Mouse (Mus musculus): ENCODE measurements around the gene Prr29.
"Not testable (repeated sequence)": the region's sequence is repeated elsewhere in the genome, so short reads cannot be mapped to it uniquely, and the experiment has no call there.

The Prr29 gene

GRCm38 (mm10) chr11:106365366-106365765, at the start of gene Prr29:
Prr29 (plus strand) TSS chr11:106365472.
- DNase-seq: no peak

DNA sequence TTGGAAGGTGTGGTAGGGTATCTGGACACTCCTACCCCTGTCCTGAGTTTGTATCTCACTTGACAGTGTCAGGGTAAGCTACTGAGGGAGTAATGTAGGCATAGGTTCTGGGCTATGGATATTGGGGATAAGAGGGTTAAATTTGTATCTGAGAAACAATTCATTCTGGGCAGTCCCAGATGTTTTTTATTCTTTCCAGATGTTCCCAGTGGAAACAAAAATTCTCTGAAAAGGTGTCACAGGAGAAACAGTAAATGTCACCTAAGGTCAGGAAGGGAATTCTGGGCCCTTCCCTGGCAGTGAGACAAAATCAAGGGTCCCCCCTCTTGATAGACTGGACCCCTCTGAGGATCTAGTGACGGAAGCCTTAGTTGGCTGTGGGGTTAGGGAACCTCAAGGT, 48.9 kb upstream of the Prr29 start:
- DNase-seq: no peak

- DNase-seq: no peak
Measured at GRCm38 (mm10) chr11:106317801-106318200, 47.5 kb upstream of the Prr29 start.

DNA sequence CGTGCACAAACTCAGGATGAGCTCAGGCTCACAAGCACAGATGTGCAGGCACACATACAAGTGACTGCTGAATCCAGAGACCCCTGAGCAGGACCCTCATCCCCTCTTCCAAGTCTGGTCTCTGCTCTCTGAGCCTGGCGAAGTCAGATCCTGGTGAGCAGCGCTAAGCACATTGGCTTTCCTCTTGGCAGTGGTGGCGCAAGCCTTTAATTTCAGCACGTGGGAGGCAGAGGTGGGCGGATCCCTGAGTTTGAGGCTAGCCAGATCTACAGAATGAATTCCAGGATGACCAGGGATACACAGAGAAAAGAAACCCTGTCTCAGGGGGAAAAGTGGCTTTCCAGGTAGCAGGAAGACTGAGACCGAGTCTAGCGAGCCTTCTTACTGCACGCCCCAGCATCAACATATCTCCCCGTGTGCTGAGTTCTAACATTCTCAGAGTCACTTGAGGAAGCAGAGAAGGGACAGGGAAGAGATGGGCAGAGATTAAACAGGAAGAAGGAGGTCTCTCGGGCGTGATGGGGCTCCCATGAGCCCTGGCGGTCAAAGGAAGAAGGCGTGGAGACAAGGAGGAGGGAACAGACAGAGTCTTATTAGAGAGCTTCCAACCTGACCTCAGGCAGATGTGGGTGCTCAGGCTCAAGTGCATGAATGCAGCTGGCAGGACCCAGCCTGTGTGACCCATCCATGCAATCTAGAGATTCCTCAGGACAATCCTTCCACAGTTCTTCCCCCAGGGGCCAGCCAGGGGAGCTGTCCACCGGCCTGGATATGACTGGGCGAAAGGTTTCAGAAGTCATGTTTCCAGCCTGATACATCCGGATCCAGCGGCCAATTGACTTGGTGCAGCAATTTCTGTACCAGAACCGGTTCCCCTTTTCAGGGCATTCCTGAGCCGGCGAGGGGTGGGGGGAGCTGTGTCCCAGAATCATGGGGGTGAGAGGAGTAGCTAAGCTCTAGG, 46.6 kb upstream of the Prr29 start:
- no peak for DNase-seq

DNA sequence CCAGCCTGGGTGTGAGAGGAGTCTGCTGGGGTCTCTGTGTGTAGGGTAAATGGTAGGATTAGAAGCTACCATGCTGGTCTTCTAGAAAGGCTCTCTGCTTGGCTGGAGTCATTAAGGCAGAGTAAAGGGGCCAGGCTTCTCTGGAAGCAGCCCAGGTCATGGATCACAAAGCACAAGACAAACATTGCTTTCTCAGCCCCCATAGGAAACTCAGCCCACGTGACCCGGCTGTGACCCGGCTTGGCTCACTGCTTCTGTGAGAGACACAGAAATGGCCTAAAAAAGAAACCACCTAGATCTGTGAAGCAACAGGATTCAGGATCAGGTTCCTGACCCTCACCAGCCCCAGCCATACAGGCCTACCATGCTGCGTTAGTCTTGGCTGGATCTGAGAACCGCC, 40.4 kb upstream of the Prr29 start:
- DNase-seq: peak; percentile 76

GRCm38 (mm10) chr11:106325566-106326206, 39.6 kb upstream of the Prr29 start:
- peak; percentile 61 for DNase-seq

- DNase-seq: no peak
Measured at GRCm38 (mm10) chr11:106326475-106326874, 38.8 kb upstream of the Prr29 start.

- no peak for DNase-seq
Measured at GRCm38 (mm10) chr11:106328521-106328920, 36.8 kb upstream of the Prr29 start.

DNA sequence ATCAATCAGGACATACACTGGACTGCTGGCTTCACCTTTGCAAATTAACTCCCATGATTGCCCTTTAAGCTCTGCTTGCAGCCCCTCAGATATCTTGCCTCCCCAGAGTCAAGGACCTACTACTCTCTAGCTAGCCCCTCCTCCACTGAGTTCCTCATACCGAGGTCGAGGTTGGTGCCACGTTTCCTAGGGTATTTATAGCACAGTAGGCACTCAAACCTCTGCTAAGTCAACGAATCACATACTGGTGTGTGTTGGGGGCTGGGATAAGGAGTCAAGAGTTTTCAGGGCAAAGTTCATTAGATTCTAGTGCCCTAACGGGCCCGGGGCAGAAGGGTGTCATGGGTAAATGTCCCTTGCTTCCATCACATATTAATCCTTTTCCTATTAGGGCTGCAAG, 36.1 kb upstream of the Prr29 start:
- DNase-seq: no peak

- no peak for DNase-seq
Measured at GRCm38 (mm10) chr11:106329682-106330081, 35.6 kb upstream of the Prr29 start.

GRCm38 (mm10) chr11:106332458-106332857, 32.8 kb upstream of the Prr29 start:
- no peak for DNase-seq

- no peak for DNase-seq
Measured at GRCm38 (mm10) chr11:106334066-106334465, 31.2 kb upstream of the Prr29 start.

DNA sequence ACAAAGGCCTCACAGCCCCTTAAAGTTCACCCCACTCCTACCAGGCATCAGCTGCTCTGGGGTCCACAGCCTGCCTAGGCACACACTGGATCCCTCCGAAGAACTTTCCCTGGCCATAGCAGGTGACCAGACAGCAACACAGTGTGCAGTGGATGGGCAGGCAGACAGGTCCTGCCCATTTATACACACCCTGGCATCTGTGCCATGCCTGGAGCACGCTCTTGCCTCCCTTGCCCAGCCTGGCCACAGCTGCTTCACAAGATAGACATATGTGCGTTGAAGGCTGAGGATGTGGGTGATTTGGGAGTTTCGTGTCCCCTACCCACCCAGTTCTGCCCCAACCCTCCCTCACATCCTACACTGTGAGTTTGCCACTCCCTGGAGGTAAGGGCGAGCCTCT, 27.2 kb upstream of the Prr29 start:
- DNase-seq: no peak

DNA sequence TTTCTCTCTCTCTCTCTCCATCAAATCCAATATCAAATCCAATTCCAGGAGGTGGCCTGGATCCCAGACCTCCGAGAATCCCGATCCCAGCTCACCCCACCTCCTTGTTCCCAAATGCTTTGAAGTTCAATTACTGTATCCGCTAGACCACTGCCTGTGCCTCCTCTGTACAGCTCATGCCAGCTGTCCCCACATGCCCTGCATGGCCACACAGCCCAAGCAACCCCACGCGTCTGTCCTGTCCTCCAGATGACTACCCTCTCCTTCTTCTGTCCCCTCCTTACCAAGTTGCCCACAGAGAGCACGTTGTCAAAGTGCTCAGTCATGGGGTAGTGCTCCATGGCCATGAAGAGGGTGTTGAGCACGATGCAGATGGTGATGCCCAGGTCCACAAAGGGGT, 26.4 kb upstream of the Prr29 start:
- no peak for DNase-seq

- not testable (repeated sequence) for DNase-seq
Measured at GRCm38 (mm10) chr11:106339323-106339722, 25.9 kb upstream of the Prr29 start.

DNA sequence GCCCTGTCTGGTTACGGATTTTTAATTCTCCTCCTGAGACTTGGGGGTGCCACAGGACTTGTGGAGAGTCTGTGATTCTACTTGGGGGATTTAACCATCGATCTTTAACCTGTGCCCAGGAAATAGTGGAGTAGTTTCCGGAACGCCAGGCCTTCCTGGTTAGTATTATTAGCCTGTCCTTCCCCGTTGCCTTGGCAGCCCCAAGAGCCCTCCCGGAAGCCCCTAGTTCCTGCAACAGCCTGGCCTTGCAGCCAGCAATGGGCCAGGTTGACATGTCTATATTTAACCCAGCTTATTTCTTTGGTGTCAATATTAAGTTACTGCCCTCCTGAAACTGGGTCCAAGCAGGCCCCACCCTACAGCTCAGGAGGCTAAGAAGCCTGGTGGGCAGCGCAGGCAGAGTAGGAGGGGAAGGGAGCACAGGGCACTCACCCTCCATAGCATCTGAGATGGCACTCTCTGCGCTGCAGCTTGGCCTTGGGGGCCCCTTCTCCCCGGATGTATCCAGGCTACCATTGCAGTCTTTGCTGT, 24.2 kb upstream of the Prr29 start:
- DNase-seq: no peak

- DNase-seq: no peak
Measured at GRCm38 (mm10) chr11:106344910-106345309, 20.4 kb upstream of the Prr29 start.

DNA sequence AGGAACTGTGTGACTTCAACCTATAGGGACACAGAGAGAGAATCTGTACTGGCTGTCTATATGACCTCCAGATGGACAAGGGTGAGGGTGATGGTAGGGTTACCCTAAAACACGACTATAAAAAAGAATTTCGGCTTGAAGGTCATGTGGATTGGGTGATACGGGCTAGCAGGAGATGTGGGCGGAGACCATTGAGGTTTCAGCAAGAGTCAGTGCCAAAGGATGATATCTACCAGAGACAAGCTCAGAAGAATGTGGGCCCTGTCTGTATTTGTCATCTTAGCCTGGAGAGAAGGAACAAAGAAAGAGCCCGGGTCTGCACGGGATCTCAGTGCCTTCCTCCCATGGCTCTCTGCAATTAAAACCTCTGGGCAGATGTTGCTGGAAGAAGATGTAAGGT, 15.5 kb upstream of the Prr29 start:
- no peak for DNase-seq

- no peak for DNase-seq
Measured at GRCm38 (mm10) chr11:106350853-106351252, 14.4 kb upstream of the Prr29 start.

DNA sequence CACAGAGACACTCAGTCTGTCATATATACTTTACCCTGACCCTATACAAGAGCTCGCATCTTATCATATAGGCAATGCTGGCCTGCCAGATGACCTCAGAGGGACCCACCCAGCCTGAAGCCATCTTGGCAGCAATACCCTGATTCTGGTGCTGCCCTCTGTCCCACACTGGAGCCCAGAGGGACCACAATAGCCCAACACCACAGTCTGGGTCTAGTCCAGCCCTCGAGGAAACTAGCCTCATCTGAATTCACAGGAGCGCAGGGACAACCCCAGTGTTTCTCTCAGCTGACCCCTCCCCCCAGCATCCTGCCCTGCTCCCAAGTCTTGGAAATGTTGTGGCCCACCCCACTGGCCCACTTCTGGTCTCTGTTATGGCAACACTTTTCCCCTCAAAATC, 14.0 kb upstream of the Prr29 start:
- no peak for DNase-seq

GRCm38 (mm10) chr11:106351941-106352340, 13.3 kb upstream of the Prr29 start:
- DNase-seq: no peak

GRCm38 (mm10) chr11:106353188-106353587, 12.1 kb upstream of the Prr29 start, which contains the start of gene Scn4a:
Scn4a (minus strand) TSS chr11:106353288.
- DNase-seq: no peak

- no peak for DNase-seq
Measured at GRCm38 (mm10) chr11:106354181-106354580, 11.1 kb upstream of the Prr29 start.

Measured in kidney, adult 11 months (tissue).